Comparison of ENCODE assay signal across 12 mouse cellular contexts in genomic region chr11:98926553-98926952, GRCm38 (mm10). TPM values are rescaled to one million over a fixed set of nuclear protein-coding genes. Genes with fewer than 3 reads are reported as not detected.
A peak's percentile ranks its signal among the peaks of the same experiment; 100 is the strongest.
DNase-seq lines count a peak whose midpoint lies in the region; ATAC-seq and TF ChIP-seq lines count a peak whose summit lies in the region.
"Had no signal": no experiment of that assay in that cellular context is flagged by ENCODE, and none has a peak within 500 bp of the region (broad histone marks: within the 10 kb centered on the region; RNA-seq: fewer than 3 reads in every experiment).

No protein-coding gene starts in this region.

- TF ChIP-seq EP300 in ES-Bruce4 (IDR thresholded peaks at IDR 0.05; ENCODE audit: insufficient read depth, low read depth, low read length), result no peak

- ATAC-seq in hindbrain, embryonic 16.5 days, result no peak
- no peak for ATAC-seq in limb, embryonic 12.5 days (ENCODE audit: insufficient number of reproducible peaks, insufficient read depth, low FRiP score, low TSS enrichment, low read depth)
- ATAC-seq: Patski had no signal

- H3K4me3 ChIP-seq in hindbrain, embryonic 10.5 days, result 0 out of 2 replicates have a peak overlapping the region, but pooled peaks have one; percentile 25
- H3K4me3 ChIP-seq in hindbrain, embryonic 16.5 days (ENCODE audit: low read length), result no peak overlapping the region
- no peak overlapping the region for H3K4me3 ChIP-seq in ES-Bruce4 (ENCODE audit: low read depth, low read length)
- no peak overlapping the region for H3K4me3 ChIP-seq in limb, embryonic 12.5 days (replicated peaks)
- H3K4me3 ChIP-seq: gastrocnemius, adult 2 months; layer of hippocampus, adult 2 months had no signal

- H3K9ac ChIP-seq in hindbrain, embryonic 16.5 days (ENCODE audit: low read depth, low read length), result no peak overlapping the region
- peak overlapping the region; percentile 20; the same call in 1 of the 2 replicates for H3K9ac ChIP-seq in ES-Bruce4 (ENCODE audit: low read depth, poor library complexity, severe bottlenecking)
- no peak overlapping the region for H3K9ac ChIP-seq in limb, embryonic 12.5 days (replicated peaks)
- H3K9ac ChIP-seq: liver, embryonic 14.5 days had no signal

- DNase-seq in hindbrain, embryonic 10.5 days (ENCODE audit: low spot score), result no peak
- DNase-seq in ZHBTc4 (ENCODE audit: low read depth, low spot score), result peak; percentile 42
- DNase-seq in spleen, postnatal 10 days (ENCODE audit: low spot score in 2 of 2), result no peak
- DNase-seq in Muller cell, postnatal 12 days (ENCODE audit: inconsistent ontology term), result no peak
- DNase-seq: spleen, adult 18-20 months had no signal

- no peak for TF ChIP-seq POLR2A in ES-Bruce4 (IDR thresholded peaks at IDR 0.05; ENCODE audit: insufficient read depth, low read length)

- TF ChIP-seq CTCF in ES-Bruce4 (IDR thresholded peaks at IDR 0.05; ENCODE audit: low read depth, low read length), result no peak

- peaks cover 94% of the 10 kb centered on the region for H3K4me1 ChIP-seq in hindbrain, embryonic 10.5 days (replicated peaks)
- peaks cover 69% of the 10 kb centered on the region for H3K4me1 ChIP-seq in hindbrain, embryonic 16.5 days (ENCODE audit: control insufficient read depth, insufficient read depth, low read depth, low read length)
- peaks cover 20% of the 10 kb centered on the region for H3K4me1 ChIP-seq in ES-Bruce4 (ENCODE audit: control insufficient read depth, insufficient read depth, low read length)
- H3K4me1 ChIP-seq in limb, embryonic 12.5 days (replicated peaks), result peaks cover 96% of the 10 kb centered on the region

- H3K4me2 ChIP-seq in hindbrain, embryonic 16.5 days (ENCODE audit: low read length), result no peak overlapping the region
- H3K4me2 ChIP-seq in limb, embryonic 12.5 days, result peak overlapping the region; percentile 47

- peak overlapping the region; percentile 80 for H3K27ac ChIP-seq in hindbrain, embryonic 10.5 days
- no peak overlapping the region for H3K27ac ChIP-seq in hindbrain, embryonic 16.5 days (ENCODE audit: low read depth, low read length)
- H3K27ac ChIP-seq in ES-Bruce4 (ENCODE audit: insufficient read depth, low read length), result peak overlapping the region; percentile 81; the same call in 1 of the 2 replicates
- peak overlapping the region; percentile 96 for H3K27ac ChIP-seq in limb, embryonic 12.5 days
- H3K27ac ChIP-seq: layer of hippocampus, adult 2 months; liver, embryonic 14.5 days had no signal

- no peaks in the 10 kb centered on the region for H3K9me3 ChIP-seq in hindbrain, embryonic 10.5 days
- no peaks in the 10 kb centered on the region for H3K9me3 ChIP-seq in hindbrain, embryonic 16.5 days (ENCODE audit: control insufficient read depth, low read length)
- no peaks in the 10 kb centered on the region for H3K9me3 ChIP-seq in ES-Bruce4 (replicated peaks; ENCODE audit: control insufficient read depth, insufficient read depth, low read length, poor library complexity, severe bottlenecking)
- no peaks in the 10 kb centered on the region for H3K9me3 ChIP-seq in limb, embryonic 12.5 days

- peaks cover 48% of the 10 kb centered on the region for H3K27me3 ChIP-seq in hindbrain, embryonic 10.5 days (ENCODE audit: insufficient read depth, poor library complexity, severe bottlenecking)
- no peaks in the 10 kb centered on the region for H3K27me3 ChIP-seq in hindbrain, embryonic 16.5 days (replicated peaks; ENCODE audit: control insufficient read depth, insufficient read depth, low read length)
- H3K27me3 ChIP-seq in ES-Bruce4 (ENCODE audit: control insufficient read depth, insufficient read depth, low read length, poor library complexity, severe bottlenecking), result no peaks in the 10 kb centered on the region
- H3K27me3 ChIP-seq in limb, embryonic 12.5 days, result no peaks in the 10 kb centered on the region
- H3K27me3 ChIP-seq: Patski had no signal

- H3K36me3 ChIP-seq in hindbrain, embryonic 10.5 days, result peaks cover 12% of the 10 kb centered on the region
- no peaks in the 10 kb centered on the region for H3K36me3 ChIP-seq in hindbrain, embryonic 16.5 days (ENCODE audit: control insufficient read depth, insufficient read depth, low read length)
- H3K36me3 ChIP-seq in ES-Bruce4 (ENCODE audit: control insufficient read depth, insufficient read depth, low read length, poor library complexity, severe bottlenecking), result no peaks in the 10 kb centered on the region
- no peaks in the 10 kb centered on the region; the same call in 1 of the 2 replicates for H3K36me3 ChIP-seq in limb, embryonic 12.5 days

- WGBS in hindbrain, embryonic 10.5 days, result 52% methylated on average over 7 of the region's 7 CpGs
- WGBS in hindbrain, embryonic 16.5 days, result 74% methylated on average over 7 of the region's 7 CpGs
- 42% methylated on average over 7 of the region's 7 CpGs for WGBS in limb, embryonic 12.5 days

RNA-seq across cellular contexts. Expression of gene Rara, which starts 1.1 kb away (rescaled TPM):
- 28.4 and 53.7 TPM in 2 replicates for polyA plus RNA-seq in hindbrain, embryonic 10.5 days (2016; fragmentation: Nextera tagmentation; extraction: Ambion mirVana)
- 12.1 and 16.7 TPM in 2 replicates for polyA plus RNA-seq in hindbrain, embryonic 16.5 days (2015; fragmentation: Nextera tagmentation; extraction: Ambion mirVana)
- polyA plus RNA-seq in ES-Bruce4 (2011; ENCODE audit: insufficient read depth, insufficient read length, low read depth, missing spikeins), result 23.7 and 26.3 TPM in 2 replicates
- polyA plus RNA-seq in limb, embryonic 12.5 days (2016; fragmentation: Nextera tagmentation; extraction: Ambion mirVana), result 47.1 TPM in 2 replicates

RNA-seq across cellular contexts. Expression of gene Cdc6, which starts 19.0 kb away (rescaled TPM):
- polyA plus RNA-seq in hindbrain, embryonic 10.5 days (2016; fragmentation: Nextera tagmentation; extraction: Ambion mirVana), result 45.3 and 63.7 TPM in 2 replicates
- polyA plus RNA-seq in hindbrain, embryonic 16.5 days (2015; fragmentation: Nextera tagmentation; extraction: Ambion mirVana), result 4.6 and 6.3 TPM in 2 replicates
- 54.3 and 55.8 TPM in 2 replicates for polyA plus RNA-seq in ES-Bruce4 (2011; ENCODE audit: insufficient read depth, insufficient read length, low read depth, missing spikeins)
- 44.8 and 48.5 TPM in 2 replicates for polyA plus RNA-seq in limb, embryonic 12.5 days (2016; fragmentation: Nextera tagmentation; extraction: Ambion mirVana)

RNA-seq across cellular contexts. Expression of gene Gjd3, which starts 56.3 kb away (rescaled TPM):
- 0.44 TPM in 1 of 2 replicates, not detected in the other for polyA plus RNA-seq in hindbrain, embryonic 10.5 days (2016; fragmentation: Nextera tagmentation; extraction: Ambion mirVana)
- polyA plus RNA-seq in hindbrain, embryonic 16.5 days (2015; fragmentation: Nextera tagmentation; extraction: Ambion mirVana), result 2.0 and 3.0 TPM in 2 replicates
- polyA plus RNA-seq in ES-Bruce4 (2011; ENCODE audit: insufficient read depth, insufficient read length, low read depth, missing spikeins), result not detected in 2 replicates
- 0.51 TPM in 1 of 2 replicates, not detected in the other for polyA plus RNA-seq in limb, embryonic 12.5 days (2016; fragmentation: Nextera tagmentation; extraction: Ambion mirVana)
- polyA plus RNA-seq: liver, embryonic 14.5 days had no signal
